Mouse (Mus musculus): ENCODE measurements around the gene Actr2.

DNA sequence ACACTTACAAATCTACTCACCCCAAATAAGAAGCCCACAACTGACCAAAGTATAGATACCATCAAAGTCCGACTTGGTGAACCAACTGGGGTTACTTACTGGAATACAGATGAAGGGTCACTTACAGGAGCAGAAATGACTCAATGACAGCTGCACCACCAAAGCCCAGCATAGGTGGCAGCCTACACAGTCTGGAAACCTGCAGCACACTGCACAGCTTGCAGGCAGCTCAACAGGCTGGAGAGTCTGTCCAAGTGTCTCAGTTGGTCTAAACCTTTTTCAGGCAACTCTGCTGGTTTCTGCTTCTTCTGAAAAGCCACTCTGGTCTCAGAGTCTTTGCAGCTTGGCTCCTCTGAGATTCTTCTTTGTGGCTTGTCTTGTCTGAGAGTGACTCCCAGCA is 12.7 kb upstream of the Actr2 start:
- no peak for TF ChIP-seq CTCF (IDR thresholded peaks at IDR 0.05; ENCODE audit: extremely low read depth, insufficient read depth, low read length)
- no peak for TF ChIP-seq POLR2A (IDR thresholded peaks at IDR 0.05; ENCODE audit: extremely low read depth, insufficient read depth, low read length)

Measured in cortical plate, adult 2 months (tissue).